32 mouse cellular contexts compared by ENCODE assay signal in genomic region chr7:68428946-68429345, GRCm38 (mm10).
"Had no signal": no experiment of that assay in that cellular context is flagged by ENCODE, and none has a peak within 500 bp of the region (broad histone marks: within the 10 kb centered on the region; RNA-seq: fewer than 3 reads in every experiment).

No protein-coding gene starts in this region.

- H3K9me3 ChIP-seq: limb, embryonic 10.5 days; limb, embryonic 12.5 days; limb, embryonic 13.5 days; limb, embryonic 15.5 days; liver, embryonic 12.5 days; liver, embryonic 13.5 days; liver, embryonic 15.5 days; lung, embryonic 15.5 days; megakaryocyte, embryonic 14.5 days; midbrain, embryonic 10.5 days; midbrain, embryonic 12.5 days; midbrain, embryonic 13.5 days; midbrain, embryonic 15.5 days had no signal

- H3K4me1 ChIP-seq: limb, embryonic 12.5 days; limb, embryonic 13.5 days; limb, embryonic 15.5 days; liver, embryonic 12.5 days; liver, embryonic 13.5 days; liver, embryonic 15.5 days; lung, embryonic 15.5 days; megakaryocyte, embryonic 14.5 days; midbrain, embryonic 10.5 days; midbrain, embryonic 12.5 days; midbrain, embryonic 13.5 days; midbrain, embryonic 15.5 days had no signal

- H3K4me2 ChIP-seq: limb, embryonic 12.5 days; limb, embryonic 13.5 days; limb, embryonic 15.5 days; liver, embryonic 11.5 days; liver, embryonic 12.5 days; liver, embryonic 13.5 days; liver, embryonic 15.5 days; lung, embryonic 14.5 days; lung, embryonic 15.5 days; midbrain, embryonic 11.5 days; midbrain, embryonic 12.5 days; midbrain, embryonic 13.5 days; midbrain, embryonic 15.5 days had no signal

- H3K36me3 ChIP-seq: limb, embryonic 10.5 days; limb, embryonic 12.5 days; limb, embryonic 13.5 days; limb, embryonic 15.5 days; liver, embryonic 12.5 days; liver, embryonic 13.5 days; liver, embryonic 15.5 days; lung, embryonic 15.5 days; midbrain, embryonic 10.5 days; midbrain, embryonic 12.5 days; midbrain, embryonic 13.5 days; midbrain, embryonic 15.5 days had no signal

- H3K4me3 ChIP-seq: left cerebral cortex, adult 2 months; limb, embryonic 10.5 days; limb, embryonic 12.5 days; limb, embryonic 13.5 days; limb, embryonic 15.5 days; liver, embryonic 12.5 days; liver, embryonic 13.5 days; liver, embryonic 15.5 days; lung, embryonic 15.5 days; megakaryocyte, embryonic 14.5 days; midbrain, embryonic 10.5 days; midbrain, embryonic 12.5 days; midbrain, embryonic 13.5 days; midbrain, embryonic 15.5 days; myocyte had no signal

- ATAC-seq: liver, embryonic 12.5 days; liver, postnatal 0 days; lung, postnatal 0 days; midbrain, embryonic 13.5 days; midbrain, embryonic 15.5 days; midbrain, embryonic 16.5 days had no signal

- H3K9ac ChIP-seq: limb, embryonic 12.5 days; limb, embryonic 13.5 days; limb, embryonic 15.5 days; liver, embryonic 12.5 days; liver, embryonic 13.5 days; liver, embryonic 14.5 days; liver, embryonic 15.5 days; liver, postnatal 0 days; lung, embryonic 14.5 days; lung, embryonic 15.5 days; midbrain, embryonic 12.5 days; midbrain, embryonic 13.5 days; midbrain, embryonic 15.5 days had no signal

- H3K27ac ChIP-seq: left cerebral cortex, adult 2 months; limb, embryonic 10.5 days; limb, embryonic 12.5 days; limb, embryonic 13.5 days; limb, embryonic 15.5 days; liver, embryonic 12.5 days; liver, embryonic 13.5 days; liver, embryonic 14.5 days; liver, embryonic 15.5 days; lung, embryonic 15.5 days; macrophage; midbrain, embryonic 10.5 days; midbrain, embryonic 12.5 days; midbrain, embryonic 13.5 days; midbrain, embryonic 15.5 days had no signal

- DNase-seq: left cerebral cortex, postnatal 4 days; liver; liver, embryonic 13.5 days; liver, postnatal 0 days; lung, adult 18-20 months; lung, adult 2 months; lung, embryonic 14.5 days; lung, postnatal 10 days; lung, postnatal 14 days; lung, postnatal 36 days; lung, postnatal 4 days; midbrain, embryonic 14.5 days had no signal

- H3K27me3 ChIP-seq: limb, embryonic 15.5 days; liver, embryonic 12.5 days; liver, embryonic 13.5 days; liver, embryonic 15.5 days; lung, embryonic 15.5 days; megakaryocyte, embryonic 14.5 days; midbrain, embryonic 12.5 days; midbrain, embryonic 13.5 days; midbrain, embryonic 15.5 days had no signal
